ENCODE assay signal across 12 mouse cellular contexts in genomic region chr2:141394806-141395205, GRCm38 (mm10).
DNase-seq lines count a peak whose midpoint lies in the region; ATAC-seq lines count a peak whose summit lies in the region.
"Had no signal": no experiment of that assay in that cellular context is flagged by ENCODE, and none has a peak within 500 bp of the region (broad histone marks: within the 10 kb centered on the region; RNA-seq: fewer than 3 reads in every experiment).

No protein-coding gene starts in this region.

- H3K4me3 ChIP-seq in kidney, embryonic 16.5 days (ENCODE audit: low read length) = no peak overlapping the region

- H3K27me3 ChIP-seq in kidney, embryonic 16.5 days (ENCODE audit: insufficient read depth, low read length) = no peaks in the 10 kb centered on the region

- no peaks in the 10 kb centered on the region for H3K36me3 ChIP-seq in kidney, embryonic 16.5 days (ENCODE audit: insufficient read depth, low read length)

- no peaks in the 10 kb centered on the region for H3K4me1 ChIP-seq in kidney, embryonic 16.5 days (ENCODE audit: insufficient read depth, low read length)

- no peak overlapping the region for H3K27ac ChIP-seq in kidney, embryonic 16.5 days (ENCODE audit: low read length)
- H3K27ac ChIP-seq: liver, embryonic 14.5 days had no signal

- H3K4me2 ChIP-seq in kidney, embryonic 16.5 days (replicated peaks; ENCODE audit: low read depth, low read length) = no peak overlapping the region
- H3K4me2 ChIP-seq: heart, embryonic 11.5 days had no signal

- ATAC-seq in kidney, embryonic 16.5 days (ENCODE audit: low FRiP score, low TSS enrichment) = no peak
- no peak for ATAC-seq in activated CD4-positive, CD25-positive, alpha-beta regulatory T cell, adult 4 months

- DNase-seq in kidney, adult 9 months = peak; percentile 30
- DNase-seq in retina, embryonic 14.5 days (ENCODE audit: low spot score) = peak; percentile 13
- no peak for DNase-seq in retina, postnatal 1 day
- DNase-seq in embryo, embryonic 11 days = peak; percentile 34
- no peak for DNase-seq in left cerebral cortex, postnatal 4 days
- DNase-seq: adrenal gland, postnatal 25 days; right cerebral cortex, postnatal 4 days; thymus, postnatal 25 days had no signal

- no peak overlapping the region for H3K9ac ChIP-seq in kidney, embryonic 16.5 days (replicated peaks; ENCODE audit: low read length)
- H3K9ac ChIP-seq: liver, embryonic 14.5 days had no signal

- intact Hi-C loops in left cerebral cortex, postnatal 4 days (cut with DNase I) = no loop called here

- 54% methylated on average over 1 of the region's 1 CpGs for WGBS in kidney, embryonic 16.5 days

- no peaks in the 10 kb centered on the region for H3K9me3 ChIP-seq in kidney, embryonic 16.5 days (ENCODE audit: low read length)

Comparison
In these comparisons a context has a peak if more than half of its experiments do, and no peak if none do; other contexts are left out.
1. DNase-seq: peak in kidney, adult 9 months (single experiment), retina, embryonic 14.5 days (single experiment) and embryo, embryonic 11 days (single experiment); none in retina, postnatal 1 day (single experiment) and left cerebral cortex, postnatal 4 days (single experiment).